Mouse (Mus musculus): Measurements from ENCODE around the gene Aldh3b3. TPM values are rescaled to one million over a fixed set of nuclear protein-coding genes. Genes with fewer than 3 reads are reported as not detected.

The Aldh3b3 gene
- total and polyA plus RNA-seq, 3 experiments: not detected

GRCm38 (mm10) chr19:3948546-3948945 is 9.9 kb upstream of the Aldh3b3 start:
- no peak overlapping the region for H3K27ac ChIP-seq (ENCODE audit: insufficient read depth, low read depth)
- in situ Hi-C loops (cut with MboI; ENCODE audit: low pct_ligation_motif_present, low pct_unique_long_range_greater_than_20kb, low sequenced_read_pairs): no loop called here
- no peak overlapping the region for H3K4me2 ChIP-seq (ENCODE audit: insufficient read depth, low read depth, poor library complexity, severe bottlenecking)
- dilution Hi-C loops (cut with MboI; ENCODE audit: extremely low pct_ligation_motif_present, extremely low pct_unique_long_range_greater_than_20kb, low sequenced_read_pairs): no loop called here
- no peaks in the 10 kb centered on the region for H3K79me2 ChIP-seq (replicated peaks; ENCODE audit: control insufficient read depth, extremely low read depth, insufficient read depth, poor library complexity, severe bottlenecking)
- no peak for DNase-seq (ENCODE audit: extremely low read depth)
- no peaks in the 10 kb centered on the region for H3K9me3 ChIP-seq (replicated peaks; ENCODE audit: low read length)
- no peak overlapping the region for H3K9ac ChIP-seq (ENCODE audit: insufficient read depth, low read depth)
- peaks cover 48 to 66% of the 10 kb centered on the region in 2 experiments for H3K36me3 ChIP-seq (replicated peaks in 1 of 2; ENCODE audit: control insufficient read depth in 1 of 2, insufficient read depth in 1 of 2, low read length in 1 of 2)
- H3K4me1 ChIP-seq (ENCODE audit: control insufficient read depth in 1 of 2, insufficient read depth in 2 of 2): peaks cover 8 to 40% of the 10 kb centered on the region in 2 experiments
- TF ChIP-seq KAT2A (IDR thresholded peaks at IDR 0.05; ENCODE audit: insufficient replicate concordance, low read length): no peak
- no peak for TF ChIP-seq MAX (IDR thresholded peaks at IDR 0.05; ENCODE audit: low read length)
- no peak for TF ChIP-seq TCF12 (IDR thresholded peaks at IDR 0.05; ENCODE audit: low read depth, low read length)
- TF ChIP-seq USF1 (IDR thresholded peaks at IDR 0.05; ENCODE audit: low read depth, low read length): no peak
- TF ChIP-seq PAX5 (IDR thresholded peaks at IDR 0.05; ENCODE audit: low read length): no peak
- no peak for TF ChIP-seq MAZ (IDR thresholded peaks at IDR 0.05; ENCODE audit: low read depth, low read length)
- no peak for TF ChIP-seq MXI1 (IDR thresholded peaks at IDR 0.05; ENCODE audit: low read depth, low read length)
- TF ChIP-seq HCFC1 (IDR thresholded peaks at IDR 0.05; ENCODE audit: low read depth, low read length): no peak
- TF ChIP-seq JUN (IDR thresholded peaks at IDR 0.05; ENCODE audit: insufficient read depth, low read depth, low read length): no peak
- TF ChIP-seq IRF4 (IDR thresholded peaks at IDR 0.05; ENCODE audit: low read depth, low read length): no peak
- TF ChIP-seq SIN3A (IDR thresholded peaks at IDR 0.05; ENCODE audit: low read length): no peak
- no peak for TF ChIP-seq JUND (conservative IDR thresholded peaks at IDR 0.05; ENCODE audit: low read depth, low read length)
- no peak for TF ChIP-seq SMC3 (IDR thresholded peaks at IDR 0.05; ENCODE audit: low read depth, low read length)
- no peak for TF ChIP-seq GABPA (IDR thresholded peaks at IDR 0.05; ENCODE audit: insufficient replicate concordance, low read depth, low read length)
- TF ChIP-seq ETS1 (conservative IDR thresholded peaks at IDR 0.05; ENCODE audit: low read depth, low read length): no peak
- no peak for TF ChIP-seq ZC3H11A (IDR thresholded peaks at IDR 0.05; ENCODE audit: low read depth, low read length)
- TF ChIP-seq RAD21 (IDR thresholded peaks at IDR 0.05; ENCODE audit: low read depth, low read length): no peak
- no peak for TF ChIP-seq POLR2AphosphoS2 (IDR thresholded peaks at IDR 0.05; ENCODE audit: low read depth, low read length)
- TF ChIP-seq ZKSCAN1 (IDR thresholded peaks at IDR 0.05; ENCODE audit: borderline replicate concordance, low read depth, low read length): no peak
- H3K4me3 ChIP-seq (replicated peaks in 1 of 3; ENCODE audit: low read depth in 2 of 3, low read length in 2 of 3, poor library complexity in 1 of 3): no peak overlapping the region
- H3K27me3 ChIP-seq (replicated peaks): no peaks in the 10 kb centered on the region

DNA sequence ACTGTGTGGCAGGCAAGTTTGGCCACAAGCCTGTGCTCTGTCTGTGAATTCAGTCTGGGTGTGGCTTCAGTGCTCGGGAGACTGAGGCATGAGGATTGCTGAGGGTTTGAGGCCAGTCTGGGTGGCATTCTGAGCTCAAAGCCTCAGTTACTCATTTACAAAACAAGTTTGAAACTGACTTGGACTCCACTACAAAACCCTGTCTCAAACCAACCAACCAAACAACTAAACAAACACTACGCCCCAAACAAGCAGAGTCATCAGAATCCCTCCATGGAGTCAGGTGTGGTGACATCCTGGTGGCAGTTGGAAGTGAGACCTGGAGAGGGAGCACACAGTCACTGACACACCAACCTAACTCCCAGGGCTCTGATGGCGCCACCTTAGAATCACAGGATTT is 8.1 kb upstream of the Aldh3b3 start:
- no peaks in the 10 kb centered on the region for H3K27me3 ChIP-seq (replicated peaks)
- H3K4me3 ChIP-seq (replicated peaks in 1 of 3; ENCODE audit: low read depth in 2 of 3, low read length in 2 of 3, poor library complexity in 1 of 3): no peak overlapping the region
- peaks cover 39 to 51% of the 10 kb centered on the region in 2 experiments for H3K36me3 ChIP-seq (replicated peaks in 1 of 2; ENCODE audit: control insufficient read depth in 1 of 2, insufficient read depth in 1 of 2, low read length in 1 of 2)
- no peak for DNase-seq (ENCODE audit: extremely low read depth)
- TF ChIP-seq CTCF (conservative IDR thresholded peaks at IDR 0.05 in 1 of 2, IDR thresholded peaks at IDR 0.05 in 1 of 2; ENCODE audit: low read depth in 2 of 2, low read length in 2 of 2) (no peak), MAX (IDR thresholded peaks at IDR 0.05; ENCODE audit: low read length) (no peak), UBTF (IDR thresholded peaks at IDR 0.05; ENCODE audit: low read depth, low read length) (no peak), MXI1 (IDR thresholded peaks at IDR 0.05; ENCODE audit: low read depth, low read length) (no peak)
- dilution Hi-C loops (cut with MboI; ENCODE audit: extremely low pct_ligation_motif_present, extremely low pct_unique_long_range_greater_than_20kb, low sequenced_read_pairs) (no loop called here), in situ Hi-C loops (cut with MboI; ENCODE audit: low pct_ligation_motif_present, low pct_unique_long_range_greater_than_20kb, low sequenced_read_pairs) (no loop called here)
- no peak overlapping the region for H3K4me2 ChIP-seq (ENCODE audit: insufficient read depth, low read depth, poor library complexity, severe bottlenecking)
- H3K27ac ChIP-seq (ENCODE audit: insufficient read depth, low read depth): no peak overlapping the region
- no peak overlapping the region for H3K9ac ChIP-seq (ENCODE audit: insufficient read depth, low read depth)
- peaks cover 3 to 27% of the 10 kb centered on the region in 2 experiments for H3K4me1 ChIP-seq (ENCODE audit: control insufficient read depth in 1 of 2, insufficient read depth in 2 of 2)
- no peaks in the 10 kb centered on the region for H3K9me3 ChIP-seq (replicated peaks; ENCODE audit: low read length)
- H3K79me2 ChIP-seq (replicated peaks; ENCODE audit: control insufficient read depth, extremely low read depth, insufficient read depth, poor library complexity, severe bottlenecking): no peaks in the 10 kb centered on the region
